Mouse (Mus musculus) forebrain, embryonic 10.5 days (tissue): ENCODE data around the gene Spp2. TPM values are rescaled to one million over a fixed set of nuclear protein-coding genes. Genes with fewer than 3 reads are reported as not detected.
"Not testable (repeated sequence)": the region's sequence is repeated elsewhere in the genome, so short reads cannot be mapped to it uniquely, and the experiment has no call there.

Experiments used
- DNase-seq: peaks from one replicate; pipeline ENCODE4 v3.0.0-alpha.2; 2017; ENCODE audit warnings: low spot score; ENCODE audit errors: extremely low spot score
- H3K27ac ChIP-seq: fragments of 300-500 bp; sonication (generic); 2 replicates; pipeline ENCODE4 v1.5.1; 2016; ENCODE audit warnings: mild to moderate bottlenecking
- H3K27me3 ChIP-seq: fragments of 300-500 bp; sonication (generic); 2 replicates; pipeline ENCODE4 v1.6.1; 2016; ENCODE audit warnings: mild to moderate bottlenecking; ENCODE audit not compliant: poor library complexity, severe bottlenecking
- H3K36me3 ChIP-seq: fragments of 300-500 bp; sonication (generic); replicated peaks from 2 replicates; pipeline ENCODE4 v1.6.1; 2016; ENCODE audit warnings: mild to moderate bottlenecking, moderate library complexity
- H3K4me1 ChIP-seq: fragments of 300-500 bp; sonication (generic); 2 replicates; pipeline ENCODE4 v1.6.1; 2016
- H3K4me3 ChIP-seq: fragments of 300-500 bp; sonication (generic); 2 replicates; pipeline ENCODE4 v1.5.1; 2016; ENCODE audit warnings: mild to moderate bottlenecking, moderate library complexity
- H3K9me3 ChIP-seq: fragments of 300-500 bp; sonication (generic); 2 replicates; pipeline ENCODE4 v1.6.1; 2016; ENCODE audit warnings: mild to moderate bottlenecking, moderate library complexity
- WGBS: fragments of 180-500 bp; shearing (Covaris S2); methylation state at CpG from one replicate; pipeline ENCODE4 v1.1.7; 2016; 5-methylcytosine and 5-hydroxymethylcytosine counted together
- polyA plus RNA-seq: library from polyadenylated mRNA; unstranded; fragments of >200 nt; fragmentation: Nextera tagmentation; extraction: Ambion mirVana; gene quantifications from 2 replicates; pipeline ENCODE4 v1.2.1, GENCODE M21; 2016

Spp2 gene
- polyA plus RNA-seq, 1 experiment from 2014 or later: not detected

DNA sequence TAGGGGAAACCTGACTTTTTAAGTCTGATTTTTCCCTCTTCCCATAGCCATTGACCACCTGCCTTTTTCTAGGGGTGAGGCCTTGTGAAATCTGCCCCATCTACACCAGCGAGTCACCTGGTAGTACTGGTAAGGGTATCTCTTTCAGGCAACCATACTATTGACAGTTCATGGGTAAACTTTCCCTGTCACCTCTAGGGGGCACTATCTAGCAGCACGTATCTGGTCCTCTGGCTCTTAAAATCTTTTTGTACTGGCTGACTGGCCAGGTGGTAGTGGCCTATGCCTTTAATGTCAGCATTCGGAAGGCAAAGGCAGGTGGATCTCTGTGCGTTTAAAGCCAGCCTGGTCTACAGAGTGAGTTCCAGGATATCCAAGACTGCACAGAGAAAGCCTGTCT, 38.6 kb downstream of the Spp2 start:
- H3K9me3 ChIP-seq: no peaks in the 10 kb centered on the region
- H3K4me3 ChIP-seq: no peak overlapping the region
- H3K4me1 ChIP-seq: peaks cover 30% of the 10 kb centered on the region
- H3K27me3 ChIP-seq: no peaks in the 10 kb centered on the region
- no peak overlapping the region for H3K27ac ChIP-seq
- WGBS: 75% methylated on average over 4 of the region's 4 CpGs
- H3K36me3 ChIP-seq: no peaks in the 10 kb centered on the region
- DNase-seq: peak; percentile 25

DNA sequence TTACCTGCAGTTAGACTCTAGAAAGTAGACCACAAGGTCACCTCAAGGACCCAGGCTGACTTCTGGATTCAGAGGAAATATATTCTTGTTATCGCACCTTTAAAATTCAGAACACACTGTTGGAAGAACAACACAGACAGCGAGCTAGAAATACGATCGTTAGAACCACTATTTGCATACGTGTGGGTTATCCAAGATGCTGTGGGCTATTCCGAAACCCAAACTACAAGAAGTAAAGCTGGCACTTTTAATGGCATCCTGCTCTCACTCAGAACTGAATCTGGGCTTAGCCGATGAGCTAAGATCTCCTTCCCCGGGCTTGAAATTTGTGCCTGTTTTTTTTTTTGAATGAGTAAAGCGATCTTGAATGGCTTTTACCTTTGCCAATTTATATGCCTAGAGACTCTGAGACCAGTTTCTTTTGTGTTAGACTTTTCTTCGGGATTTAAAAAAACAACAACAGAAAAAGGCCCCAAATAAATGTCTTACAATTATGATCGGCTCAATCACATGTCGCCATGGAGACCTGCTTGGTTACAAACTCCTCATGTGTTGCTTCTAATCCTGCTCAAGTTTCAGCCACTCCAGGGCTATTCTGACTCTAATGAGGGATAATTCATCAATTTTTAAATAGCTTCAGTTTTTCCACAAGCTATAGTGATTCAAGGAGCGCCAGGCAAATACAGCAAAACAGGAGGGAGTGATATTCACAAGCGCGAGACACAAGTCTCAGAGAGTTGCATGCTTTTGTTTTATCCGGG, 39.7 kb downstream of the Spp2 start:
- peak overlapping the region; percentile 78 for H3K27ac ChIP-seq
- no peaks in the 10 kb centered on the region for H3K27me3 ChIP-seq
- no peaks in the 10 kb centered on the region for H3K9me3 ChIP-seq
- H3K4me1 ChIP-seq: peaks cover 30% of the 10 kb centered on the region
- no peak overlapping the region; the same call in 1 of the 2 replicates for H3K4me3 ChIP-seq
- DNase-seq: peak; percentile 24
- H3K36me3 ChIP-seq: no peaks in the 10 kb centered on the region
- 50% methylated on average over 16 of the region's 16 CpGs for WGBS

DNA sequence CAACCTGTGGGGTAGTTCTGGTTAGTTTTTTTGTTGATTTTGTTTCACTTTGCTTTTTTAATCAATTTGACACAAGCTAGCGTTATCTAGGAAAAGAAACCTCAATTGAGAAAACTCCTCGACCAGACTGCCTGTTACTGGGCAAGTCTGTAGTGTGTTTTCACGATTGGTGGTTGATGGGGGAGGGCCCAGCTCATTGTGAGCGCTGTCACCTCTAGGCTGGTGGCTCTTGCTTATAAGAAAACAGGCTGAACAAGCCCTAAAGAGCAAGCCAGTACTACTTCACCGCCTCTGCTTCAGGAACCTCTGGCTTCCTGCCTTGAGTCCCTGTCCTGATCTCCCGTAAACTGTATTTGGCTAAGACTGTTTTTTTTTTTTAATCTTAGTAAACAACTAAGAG, 40.7 kb downstream of the Spp2 start:
- 9% methylated on average over 6 of the region's 6 CpGs for WGBS
- Histone ChIP-seq H3K27ac (peak overlapping the region; percentile 78), H3K36me3 (no peaks in the 10 kb centered on the region), H3K4me1 (peaks cover 32% of the 10 kb centered on the region), H3K27me3 (no peaks in the 10 kb centered on the region), H3K4me3 (peak overlapping the region; percentile 22; the same call in 1 of the 2 replicates), H3K9me3 (no peaks in the 10 kb centered on the region)
- peak; percentile 50 for DNase-seq

DNA sequence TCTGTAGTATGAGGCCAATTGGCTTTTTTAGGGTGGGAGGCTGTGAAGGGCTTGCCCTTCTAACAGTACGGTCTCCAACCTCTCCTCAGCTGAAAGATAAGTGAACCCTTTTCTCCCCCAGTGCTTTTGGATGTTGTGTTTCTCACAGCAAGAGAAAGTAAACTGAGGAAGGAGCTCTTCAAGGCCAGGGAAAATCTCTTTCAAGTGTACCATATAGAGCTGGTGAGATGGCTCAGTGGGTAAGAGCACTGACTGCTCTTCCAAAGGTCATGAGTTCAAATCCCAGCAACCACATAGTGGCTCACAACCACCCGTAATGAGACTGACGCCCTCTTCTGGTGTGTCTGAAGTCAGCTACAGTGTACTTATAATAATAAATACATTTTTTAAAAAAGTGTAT, 41.3 kb downstream of the Spp2 start:
- not testable (repeated sequence) for H3K36me3 ChIP-seq, H3K9me3 ChIP-seq, H3K4me3 ChIP-seq, H3K27me3 ChIP-seq, H3K27ac ChIP-seq, DNase-seq
- WGBS: 77% methylated on average over 3 of the region's 3 CpGs
- peaks cover 38% of the 10 kb centered on the region for H3K4me1 ChIP-seq

DNA sequence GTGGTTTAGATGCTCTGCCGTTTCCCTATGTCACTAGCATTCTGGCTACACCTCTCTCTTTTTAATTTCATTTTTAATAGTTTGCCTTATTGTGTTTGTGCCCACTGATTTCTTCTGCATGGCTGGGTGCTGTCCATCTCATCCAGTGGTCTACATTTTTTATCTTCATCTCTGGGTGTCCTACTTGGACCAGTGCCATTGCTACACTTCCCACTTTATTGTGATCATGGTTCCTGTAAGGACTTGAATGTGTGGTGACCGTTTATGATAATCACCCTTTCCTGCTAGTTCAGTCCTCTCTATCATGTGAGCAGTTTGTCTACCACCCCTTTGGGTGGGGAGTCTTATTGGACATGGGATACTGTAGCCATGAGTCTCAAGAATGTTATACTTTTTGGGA, 43.0 kb downstream of the Spp2 start:
- H3K9me3 ChIP-seq: no peaks in the 10 kb centered on the region
- H3K4me3 ChIP-seq: no peak overlapping the region
- H3K27ac ChIP-seq: no peak overlapping the region
- no peaks in the 10 kb centered on the region for H3K36me3 ChIP-seq
- no peak for DNase-seq
- peaks cover 41% of the 10 kb centered on the region for H3K4me1 ChIP-seq
- WGBS: 98% methylated on average over 2 of the region's 2 CpGs
- H3K27me3 ChIP-seq: no peaks in the 10 kb centered on the region

DNA sequence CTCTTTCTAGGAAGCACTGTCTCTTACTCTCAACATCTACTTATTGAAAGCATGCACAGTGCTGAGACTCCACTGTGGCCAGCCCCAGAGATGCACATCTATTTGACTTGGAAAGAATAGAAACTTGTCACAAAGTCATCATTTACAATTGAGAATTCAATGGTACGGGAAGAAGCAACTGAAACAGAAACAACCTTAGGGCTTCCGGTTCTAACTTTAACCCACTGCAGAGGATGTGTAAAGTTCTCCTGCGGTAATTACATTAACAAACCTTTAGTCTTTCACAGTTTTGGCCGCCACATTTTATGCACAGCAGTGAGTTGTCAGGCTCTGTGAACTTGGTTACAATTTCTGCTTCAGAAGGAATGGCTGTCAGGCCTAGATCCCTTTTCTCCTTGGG, 43.9 kb downstream of the Spp2 start:
- Histone ChIP-seq H3K27me3 (no peaks in the 10 kb centered on the region), H3K9me3 (no peaks in the 10 kb centered on the region), H3K4me1 (peaks cover 48% of the 10 kb centered on the region), H3K4me3 (no peak overlapping the region), H3K27ac (no peak overlapping the region), H3K36me3 (no peaks in the 10 kb centered on the region)
- WGBS: 92% methylated on average over 4 of the region's 4 CpGs
- no peak for DNase-seq

DNA sequence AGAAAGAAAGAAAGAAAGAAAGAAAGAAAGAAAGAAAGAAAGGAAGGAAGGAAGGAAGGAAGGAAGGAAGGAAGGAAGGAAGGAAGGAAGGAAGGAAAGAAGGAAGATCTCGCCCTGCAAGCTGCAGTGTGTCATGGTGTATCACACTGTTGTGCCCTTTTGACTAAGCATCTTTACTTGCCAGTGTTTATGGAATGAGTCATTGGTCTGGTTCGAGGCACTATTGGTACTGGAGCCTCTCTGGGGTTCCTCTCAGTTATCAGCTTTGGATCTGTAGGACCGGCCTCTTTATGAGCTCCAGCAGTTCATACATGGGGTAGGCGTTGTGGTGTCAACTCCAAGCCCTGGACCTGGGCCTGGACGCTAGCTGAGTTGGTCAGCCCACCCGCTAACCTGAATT, 45.4 kb downstream of the Spp2 start:
- DNase-seq: no peak
- WGBS: 90% methylated on average over 6 of the region's 6 CpGs

DNA sequence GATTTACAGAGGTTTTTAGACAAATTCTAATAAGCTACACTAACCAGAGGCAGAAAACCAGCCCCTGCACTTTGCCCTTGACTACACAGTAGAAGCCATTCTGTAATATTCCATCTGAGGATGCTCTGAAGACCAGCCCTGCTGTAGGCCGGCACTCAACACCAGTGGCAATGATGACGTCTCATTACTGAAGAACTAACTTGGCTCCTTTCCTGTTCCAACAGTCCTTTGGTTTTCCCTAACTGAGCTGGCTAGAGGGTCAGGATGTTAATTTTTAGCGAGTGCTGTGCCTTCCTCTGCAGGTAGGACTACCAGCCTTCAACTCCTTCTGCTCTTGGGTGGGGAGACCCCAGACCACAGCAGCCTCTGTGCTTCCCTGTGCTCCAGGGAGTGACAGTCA, 47.9 kb downstream of the Spp2 start:
- peak overlapping the region; percentile 75 for H3K27ac ChIP-seq
- H3K4me1 ChIP-seq: peaks cover 30% of the 10 kb centered on the region
- no peak for DNase-seq
- 64% methylated on average over 3 of the region's 3 CpGs for WGBS
- no peak overlapping the region for H3K4me3 ChIP-seq
- no peaks in the 10 kb centered on the region for H3K27me3 ChIP-seq
- H3K9me3 ChIP-seq: no peaks in the 10 kb centered on the region
- no peaks in the 10 kb centered on the region for H3K36me3 ChIP-seq

More for the DNA sequence above, 45.4 kb downstream of the Spp2 start:
- H3K27me3 ChIP-seq: no peaks in the 10 kb centered on the region
- H3K4me3 ChIP-seq: no peak overlapping the region
- H3K36me3 ChIP-seq: no peaks in the 10 kb centered on the region
- H3K4me1 ChIP-seq: peaks cover 42% of the 10 kb centered on the region
- no peaks in the 10 kb centered on the region for H3K9me3 ChIP-seq
- 0 out of 2 replicates have a peak overlapping the region, but pooled peaks have one; percentile 48 for H3K27ac ChIP-seq

DNA sequence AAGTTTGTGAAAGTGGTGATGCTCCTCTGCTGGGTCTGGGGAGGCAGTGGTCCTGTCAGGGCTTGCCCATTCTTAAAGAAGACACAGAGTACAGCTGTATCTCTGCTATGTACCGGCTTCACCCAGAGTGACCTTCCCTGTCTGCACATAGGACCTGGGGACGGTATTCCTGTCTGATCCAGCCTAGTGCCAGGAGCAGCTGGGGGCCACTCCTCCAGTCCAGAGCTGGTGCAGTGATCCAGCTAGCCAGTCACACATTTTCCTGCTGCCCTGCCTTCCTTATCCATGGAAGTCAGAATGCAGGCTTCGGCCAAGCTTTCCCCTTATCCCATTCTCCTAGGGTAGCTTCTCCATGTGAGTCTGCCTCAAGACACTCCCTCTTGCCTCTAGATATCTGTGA, 49.0 kb downstream of the Spp2 start:
- DNase-seq: no peak
- WGBS: 82% methylated on average over 3 of the region's 3 CpGs
- H3K4me3 ChIP-seq: no peak overlapping the region
- H3K27me3 ChIP-seq: no peaks in the 10 kb centered on the region
- no peaks in the 10 kb centered on the region for H3K9me3 ChIP-seq
- H3K27ac ChIP-seq: peak overlapping the region; percentile 36; the same call in 1 of the 2 replicates
- peaks cover 30% of the 10 kb centered on the region for H3K4me1 ChIP-seq
- no peaks in the 10 kb centered on the region for H3K36me3 ChIP-seq

DNA sequence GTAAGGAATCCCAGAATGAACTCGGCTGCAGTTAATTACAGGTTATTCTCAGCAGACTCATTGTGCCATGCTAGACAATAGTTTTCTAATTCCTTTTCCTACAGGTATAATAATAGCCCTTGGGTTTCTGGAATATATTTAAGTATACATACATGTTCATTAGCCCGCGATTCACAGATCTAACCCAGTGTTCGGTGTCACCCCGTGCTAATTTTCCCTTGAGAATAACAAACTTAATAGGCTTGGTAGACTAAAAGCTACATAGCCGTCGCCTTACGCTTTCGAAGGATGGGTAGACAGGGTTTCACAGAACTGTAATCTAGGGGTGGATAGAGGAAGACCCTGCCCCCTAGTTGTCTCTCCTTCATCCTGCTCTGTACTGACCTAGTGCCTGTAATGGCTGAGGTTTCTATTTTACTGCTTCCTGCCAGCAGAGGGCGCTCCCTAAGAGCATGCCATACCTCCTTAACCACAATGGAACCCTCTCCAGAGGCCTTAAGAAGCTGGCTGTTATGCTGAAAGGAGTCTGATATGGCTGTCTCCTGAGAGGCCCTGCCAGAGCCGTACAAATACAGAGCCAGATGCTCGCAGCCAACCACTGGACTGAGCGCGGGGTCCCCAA, 49.8 kb downstream of the Spp2 start:
- H3K4me1 ChIP-seq: peaks cover 30% of the 10 kb centered on the region
- H3K27ac ChIP-seq: no peak overlapping the region; the same call in 1 of the 2 replicates
- no peaks in the 10 kb centered on the region for H3K9me3 ChIP-seq
- H3K36me3 ChIP-seq: no peaks in the 10 kb centered on the region
- no peaks in the 10 kb centered on the region for H3K27me3 ChIP-seq
- no peak overlapping the region for H3K4me3 ChIP-seq
- 55% methylated on average over 14 of the region's 14 CpGs for WGBS
- DNase-seq: peak; percentile 79

DNA sequence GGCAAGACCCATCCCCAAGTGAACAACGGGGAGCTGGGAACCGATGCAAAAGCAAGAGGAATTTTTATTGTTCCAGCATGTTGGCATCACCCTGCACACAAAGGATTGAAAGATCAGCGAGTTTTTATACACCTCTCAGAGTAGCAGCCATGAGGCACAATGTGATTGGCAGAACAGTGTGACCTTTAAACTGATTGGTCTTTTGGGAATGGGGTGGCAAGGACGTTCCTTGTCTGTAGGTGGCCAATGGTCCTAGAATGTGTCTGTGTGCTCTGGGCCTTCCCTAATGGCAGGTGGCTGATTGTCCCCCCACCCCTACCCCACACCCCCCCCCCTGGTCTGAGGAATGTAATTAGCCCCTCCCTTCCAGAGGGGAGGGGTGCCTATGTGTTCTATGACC, 52.4 kb downstream of the Spp2 start:
- H3K9me3 ChIP-seq: no peaks in the 10 kb centered on the region
- H3K4me3 ChIP-seq: no peak overlapping the region
- H3K4me1 ChIP-seq: peaks cover 33% of the 10 kb centered on the region
- no peaks in the 10 kb centered on the region for H3K36me3 ChIP-seq
- 90% methylated on average over 4 of the region's 4 CpGs for WGBS
- DNase-seq: no peak
- H3K27ac ChIP-seq: no peak overlapping the region
- no peaks in the 10 kb centered on the region for H3K27me3 ChIP-seq

DNA sequence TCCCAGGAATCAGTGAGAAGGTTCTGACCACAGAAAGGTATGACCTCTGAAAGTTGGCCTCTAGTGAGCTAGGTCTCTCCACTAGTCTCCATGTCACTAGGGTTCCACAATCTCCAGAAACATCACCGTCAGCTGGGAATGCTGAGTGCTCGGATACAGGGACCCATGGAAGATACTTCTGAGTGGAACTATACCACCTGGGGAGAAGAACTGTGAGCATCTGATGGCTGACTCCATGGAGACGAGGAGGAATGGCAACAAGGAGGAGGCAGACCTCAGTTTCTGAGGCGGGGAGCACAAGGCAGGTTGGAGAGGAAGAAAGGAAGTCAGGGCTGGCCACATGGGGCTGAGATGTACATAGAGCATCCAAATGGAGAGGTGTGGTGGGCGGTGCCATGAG, 52.9 kb downstream of the Spp2 start:
- Histone ChIP-seq H3K36me3 (no peaks in the 10 kb centered on the region), H3K27me3 (no peaks in the 10 kb centered on the region), H3K27ac (no peak overlapping the region), H3K4me1 (peaks cover 37% of the 10 kb centered on the region), H3K4me3 (no peak overlapping the region), H3K9me3 (no peaks in the 10 kb centered on the region)
- 83% methylated on average over 5 of the region's 5 CpGs for WGBS
- no peak for DNase-seq

DNA sequence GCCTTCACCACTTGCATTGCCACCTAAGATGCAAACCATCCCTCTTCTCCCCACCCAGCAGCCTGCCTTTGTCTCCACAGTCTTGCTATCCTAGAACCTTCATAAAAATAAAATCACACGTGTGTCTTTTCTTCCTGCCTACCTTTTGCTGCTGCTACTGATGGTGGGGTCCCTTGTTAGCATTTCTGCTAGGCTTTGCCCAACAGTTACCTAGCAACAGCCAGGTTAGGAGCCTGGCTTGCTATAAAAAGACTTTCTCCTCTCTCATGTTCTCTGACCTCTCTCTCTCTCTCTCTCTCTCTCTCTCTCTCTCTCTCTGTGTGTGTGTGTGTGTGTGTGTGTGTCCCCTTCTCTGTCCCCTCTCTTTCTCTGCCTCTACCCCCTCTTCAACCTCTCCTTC, 54.3 kb downstream of the Spp2 start:
- H3K4me1 ChIP-seq: peaks cover 26% of the 10 kb centered on the region
- WGBS: 41% methylated on average over 1 of the region's 1 CpGs
- no peaks in the 10 kb centered on the region for H3K36me3 ChIP-seq
- H3K27me3 ChIP-seq: no peaks in the 10 kb centered on the region
- no peak overlapping the region for H3K4me3 ChIP-seq
- no peaks in the 10 kb centered on the region for H3K9me3 ChIP-seq
- no peak overlapping the region for H3K27ac ChIP-seq
- DNase-seq: no peak
